Mouse (Mus musculus): ENCODE results near the gene Ylpm1. TPM values are rescaled to one million over a fixed set of nuclear protein-coding genes. Genes with fewer than 3 reads are reported as not detected.

Gene Ylpm1
- polyA plus RNA-seq, 1 experiment, result 26.9 TPM

DNA sequence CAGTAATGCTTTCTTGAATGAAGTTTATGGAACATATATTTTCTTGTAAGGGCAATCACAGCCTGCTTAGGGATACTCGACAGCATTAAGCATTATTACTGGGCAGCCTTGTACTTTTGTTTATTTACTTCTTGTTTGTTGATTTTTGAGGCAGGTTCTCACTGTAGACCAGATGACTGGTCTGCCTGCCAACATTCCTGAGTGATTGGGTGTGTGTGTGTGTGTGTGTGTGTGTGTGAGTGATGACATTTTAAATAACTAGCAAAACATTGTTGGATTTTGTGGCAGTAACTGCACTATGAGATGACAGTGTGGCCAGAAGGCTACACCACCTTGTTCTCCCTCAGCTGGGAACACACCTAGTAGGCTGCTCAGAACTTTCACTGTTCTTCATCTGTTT, 13.7 kb downstream of the Ylpm1 start:
- no peak for DNase-seq (ENCODE audit: low spot score)

DNA sequence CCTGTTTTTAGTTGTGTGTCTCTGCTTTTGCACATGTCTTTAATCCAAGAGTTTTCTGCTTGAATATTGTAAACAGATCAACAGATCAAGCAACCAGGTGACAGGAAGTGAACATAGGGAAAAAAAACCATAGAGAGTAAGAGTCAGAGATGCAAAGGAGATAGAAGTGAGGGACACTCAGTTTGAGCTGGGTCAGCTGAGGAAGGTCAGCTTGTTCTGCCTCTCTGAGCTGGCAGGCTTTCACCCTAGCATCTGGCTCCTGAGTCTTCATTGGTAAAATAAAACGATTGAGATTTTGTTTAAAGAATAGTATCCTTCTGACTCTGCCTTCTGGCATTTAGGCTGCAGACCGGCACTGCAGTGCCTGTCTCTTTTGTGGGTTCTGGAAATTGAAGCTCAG, 14.4 kb downstream of the Ylpm1 start:
- no peak for DNase-seq (ENCODE audit: low spot score)

DNA sequence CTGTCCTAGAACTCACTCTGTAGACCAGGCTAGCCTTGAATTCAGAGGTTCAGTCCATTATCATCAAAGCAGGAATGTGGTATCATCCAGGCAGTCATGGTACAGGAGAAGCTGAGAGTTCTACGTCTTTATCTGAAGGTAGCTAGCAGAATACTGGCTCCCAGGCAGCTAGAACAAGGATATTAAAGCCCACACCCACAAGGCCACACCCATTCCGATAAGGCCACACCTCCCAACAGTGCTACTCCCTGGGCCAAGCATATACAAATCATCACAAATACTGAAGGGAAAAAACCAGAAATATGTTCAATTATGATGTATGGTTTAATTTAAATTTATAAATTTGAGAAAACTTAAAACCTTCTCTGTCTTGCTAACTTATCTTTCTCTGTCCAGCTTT, 16.1 kb downstream of the Ylpm1 start:
- no peak for DNase-seq (ENCODE audit: low spot score)

DNA sequence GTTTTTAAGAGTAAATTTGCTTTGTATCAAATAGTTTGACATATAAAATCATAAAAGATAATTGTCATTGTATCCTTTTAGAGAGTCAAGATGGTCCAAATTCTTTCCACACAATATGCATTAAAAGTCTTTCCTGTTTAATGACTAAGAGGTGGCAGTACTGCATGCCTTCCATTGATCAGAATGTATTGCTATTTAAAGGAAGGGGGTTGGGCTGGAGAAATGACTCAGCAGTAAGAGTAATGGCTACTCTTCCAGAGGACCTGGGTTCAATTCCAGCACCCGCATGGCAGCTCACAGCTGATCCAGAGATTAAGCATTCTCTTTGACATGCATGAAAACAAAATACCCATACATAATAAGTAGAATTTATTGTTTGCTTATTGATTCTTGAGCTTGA, 25.9 kb downstream of the Ylpm1 start:
- no peak for DNase-seq (ENCODE audit: low spot score)

DNA sequence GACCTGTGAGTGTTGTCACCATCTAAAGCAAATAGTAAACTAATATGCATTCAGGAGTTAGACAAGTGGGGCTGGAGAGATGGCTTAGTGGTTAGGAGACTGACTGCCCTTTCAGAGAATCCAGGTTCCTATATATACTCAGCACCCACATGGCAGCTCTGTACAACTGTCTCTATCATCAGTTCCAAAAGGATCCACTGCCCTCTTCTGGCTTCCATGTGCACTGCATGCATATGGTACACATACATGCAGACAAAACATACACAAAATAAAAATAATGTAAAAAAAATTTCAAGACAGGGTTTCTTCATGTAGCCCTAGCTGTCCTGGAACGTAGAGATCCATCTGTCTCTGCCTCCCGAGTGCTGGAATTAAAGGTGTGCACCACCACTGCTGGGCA, 36.6 kb downstream of the Ylpm1 start:
- no peak for DNase-seq (ENCODE audit: low spot score)

DNA sequence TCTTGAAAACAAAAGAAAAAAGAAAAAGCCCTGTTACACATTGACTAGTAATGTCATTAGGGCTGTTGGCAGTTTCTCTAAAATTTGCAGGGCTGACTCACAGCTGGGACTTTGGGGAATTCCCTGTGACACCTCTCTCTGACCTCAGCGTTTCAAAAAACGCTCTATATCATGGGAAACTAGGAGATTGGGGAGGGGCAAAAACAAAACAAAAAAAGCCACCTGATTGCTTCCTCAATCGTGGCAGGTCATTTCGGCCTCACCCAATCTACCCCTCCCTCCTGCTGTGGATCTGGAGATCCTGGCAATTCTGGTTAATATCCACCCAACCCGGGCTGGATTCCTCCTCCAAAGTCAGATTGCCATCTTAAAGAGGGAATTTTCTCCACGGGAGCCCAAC, 55.1 kb downstream of the Ylpm1 start:
- no peak for DNase-seq (ENCODE audit: low spot score)

DNA sequence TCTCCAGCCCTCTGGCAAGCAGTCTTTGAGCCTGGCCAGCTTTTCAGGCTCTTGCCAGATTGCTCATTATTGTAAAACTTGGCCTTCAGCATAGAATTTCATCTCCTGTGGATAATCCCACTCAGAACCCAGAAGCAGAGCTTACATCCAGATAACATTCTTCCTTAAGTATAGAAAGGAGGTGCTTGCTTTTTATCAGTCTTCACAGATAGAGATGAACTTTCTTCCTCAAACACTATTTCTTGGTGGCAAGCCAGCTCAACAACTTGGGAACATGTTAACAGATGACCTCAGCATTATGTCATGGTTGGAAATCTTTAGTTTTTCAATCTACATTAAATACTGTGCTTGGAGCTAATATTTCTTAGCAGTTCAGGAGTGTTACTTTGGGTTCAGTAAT, 74.9 kb downstream of the Ylpm1 start:
- DNase-seq (ENCODE audit: low spot score), result no peak

DNA sequence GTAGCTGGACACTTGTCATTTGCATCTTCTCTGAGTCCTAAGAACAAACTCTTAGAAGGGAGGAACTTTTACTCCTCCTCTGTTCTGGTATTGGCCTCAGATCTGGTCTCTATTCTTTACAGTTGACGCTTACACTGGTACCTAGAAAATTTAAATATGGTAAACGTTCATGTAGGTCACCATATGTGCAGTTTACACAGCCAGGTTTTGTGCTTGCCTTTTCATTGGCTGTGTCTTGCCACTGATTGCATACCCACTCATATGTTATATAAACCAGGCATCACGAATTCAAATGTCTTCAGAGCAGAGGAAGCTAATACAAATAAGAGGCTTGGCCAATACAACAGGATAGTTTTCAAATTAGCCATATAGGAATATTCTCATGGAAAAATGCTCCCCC, 81.0 kb downstream of the Ylpm1 start:
- DNase-seq (ENCODE audit: low spot score), result no peak

DNA sequence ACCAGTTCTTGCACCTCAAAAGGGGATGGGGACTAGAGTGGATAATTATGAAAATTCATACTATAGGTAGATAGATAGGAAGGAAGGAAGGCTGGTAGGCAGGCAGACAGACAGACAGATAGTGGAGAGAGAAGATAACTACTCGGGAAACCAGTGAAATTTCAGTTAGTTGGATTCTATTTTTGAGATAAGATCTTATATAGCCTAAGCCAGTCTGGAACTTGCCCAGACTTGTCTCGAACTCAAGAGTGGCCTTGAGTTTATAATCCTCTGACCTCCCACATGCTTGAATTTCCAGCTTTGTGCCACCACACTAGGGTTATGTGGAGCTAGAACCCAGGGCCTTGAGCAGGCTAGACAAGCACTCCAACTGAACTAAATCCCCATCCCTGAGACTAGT, 88.1 kb downstream of the Ylpm1 start:
- DNase-seq (ENCODE audit: low spot score), result no peak

DNA sequence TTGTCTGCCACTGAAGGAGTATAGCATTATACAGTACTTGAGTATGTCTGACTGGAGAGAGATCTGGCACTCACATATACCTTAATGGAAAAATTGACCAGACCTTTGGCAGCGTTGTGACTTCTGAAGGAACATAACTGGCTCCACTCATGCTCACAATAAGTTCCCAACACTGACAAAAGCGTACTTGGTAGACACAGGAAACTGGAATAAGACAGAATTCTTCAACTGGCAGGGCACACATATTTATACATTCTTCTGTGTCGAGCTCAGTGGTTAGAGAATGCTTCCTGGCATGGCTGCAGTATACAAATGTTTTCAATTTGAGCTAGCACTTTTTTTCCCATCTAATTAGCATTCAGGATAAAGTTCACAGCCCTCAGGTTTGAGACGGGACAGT, 88.8 kb downstream of the Ylpm1 start:
- DNase-seq (ENCODE audit: low spot score), result no peak

DNA sequence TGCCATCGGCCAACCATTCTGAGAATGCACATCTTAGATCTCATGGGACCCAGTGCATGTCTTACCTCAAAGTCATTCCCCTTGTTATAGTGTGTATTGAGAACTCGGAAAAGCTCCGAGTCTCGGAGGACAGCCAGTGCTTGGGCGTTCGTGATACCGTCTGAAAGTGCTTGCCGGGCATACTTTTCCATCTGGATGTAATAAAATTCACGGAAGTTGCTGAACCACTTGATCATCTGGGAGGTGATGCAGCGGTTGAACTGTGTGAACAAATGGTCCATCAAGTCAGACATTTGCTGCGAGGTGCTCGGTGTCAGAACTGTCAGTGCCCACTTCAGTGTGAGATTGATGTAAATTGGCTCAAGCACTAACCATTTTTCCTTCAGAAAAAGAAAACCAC, 91.7 kb downstream of the Ylpm1 start:
- DNase-seq (ENCODE audit: low spot score), result no peak

DNA sequence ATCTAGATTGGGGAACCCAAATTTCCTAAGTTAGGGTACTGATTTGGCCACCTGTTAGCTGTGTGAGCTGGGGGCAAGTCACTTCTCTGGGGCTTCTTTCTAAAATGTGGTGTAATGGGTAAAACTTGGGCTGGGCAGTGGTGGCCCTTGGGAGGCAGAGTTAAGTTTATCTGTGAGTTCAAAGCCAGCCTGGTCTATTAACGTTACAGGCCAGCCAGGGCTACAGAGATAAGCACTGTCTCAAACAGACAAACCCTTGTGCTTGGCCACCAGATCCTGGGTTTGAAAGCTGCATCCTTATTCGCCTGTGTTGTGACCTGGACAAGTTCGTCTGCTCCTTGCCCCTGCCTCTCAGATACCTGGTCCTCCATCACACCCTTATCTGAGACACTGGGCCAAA, 95.1 kb downstream of the Ylpm1 start:
- no peak for DNase-seq (ENCODE audit: low spot score)

DNA sequence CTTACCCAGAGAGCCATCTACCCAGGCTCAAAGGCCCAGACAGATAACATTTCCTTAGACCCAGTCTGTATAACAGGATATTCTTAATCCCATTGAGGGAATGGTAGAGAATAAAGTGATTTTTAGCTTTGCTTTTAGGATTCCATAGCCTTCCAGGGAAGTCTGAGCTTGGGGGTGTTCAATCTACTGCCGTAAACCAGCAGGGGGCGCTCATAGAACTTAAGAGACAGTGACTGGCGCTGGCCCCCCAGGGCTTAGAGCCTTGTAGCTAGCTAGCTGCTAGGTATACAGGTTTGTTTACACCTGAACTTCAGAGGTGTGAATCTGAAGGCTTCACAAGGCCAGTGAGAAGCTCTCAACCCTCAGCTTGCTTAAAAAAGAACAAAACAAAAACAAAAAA, 96.1 kb downstream of the Ylpm1 start:
- DNase-seq (ENCODE audit: low spot score), result no peak

DNA sequence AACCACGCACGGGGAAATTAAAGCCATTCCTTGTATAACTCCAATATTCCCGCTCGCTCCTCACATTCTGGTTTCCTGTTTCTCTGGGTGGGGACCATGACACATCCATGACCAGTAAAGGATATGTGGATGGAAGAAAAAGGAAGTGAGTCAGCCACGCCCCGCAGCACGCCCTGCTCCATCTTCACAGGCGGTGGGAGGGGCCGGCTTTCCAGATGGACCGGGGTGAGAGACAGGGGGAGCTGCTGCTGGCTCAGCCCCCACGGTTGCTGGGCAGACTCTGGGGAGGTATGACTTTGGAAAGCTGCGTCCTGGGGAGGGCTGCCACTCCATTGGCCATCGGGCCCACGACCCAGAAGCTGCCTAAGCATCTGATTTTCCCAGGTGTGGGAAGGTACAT, 97.9 kb downstream of the Ylpm1 start:
- no peak for DNase-seq (ENCODE audit: low spot score)

DNA sequence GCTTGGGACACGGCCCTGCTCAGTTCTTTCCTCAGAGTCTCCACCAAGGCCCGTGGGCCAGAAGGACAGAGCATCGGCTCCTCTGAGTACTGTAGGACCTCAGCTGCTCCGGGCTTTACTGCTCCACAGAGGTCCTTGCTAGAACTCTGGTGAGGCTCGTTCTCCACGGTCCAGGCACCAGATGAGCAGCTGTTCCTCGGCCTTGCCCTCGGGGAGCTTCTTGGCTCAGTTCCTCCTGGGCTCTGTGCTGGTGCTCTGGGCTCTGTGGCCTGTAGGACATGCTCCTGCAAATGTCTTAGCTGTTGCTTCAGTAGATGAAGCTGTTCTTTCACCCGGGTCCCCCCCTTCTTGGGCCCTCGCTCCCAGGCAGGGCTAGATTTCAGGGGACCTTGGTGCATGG, 98.6 kb downstream of the Ylpm1 start:
- DNase-seq (ENCODE audit: low spot score), result no peak

DNA sequence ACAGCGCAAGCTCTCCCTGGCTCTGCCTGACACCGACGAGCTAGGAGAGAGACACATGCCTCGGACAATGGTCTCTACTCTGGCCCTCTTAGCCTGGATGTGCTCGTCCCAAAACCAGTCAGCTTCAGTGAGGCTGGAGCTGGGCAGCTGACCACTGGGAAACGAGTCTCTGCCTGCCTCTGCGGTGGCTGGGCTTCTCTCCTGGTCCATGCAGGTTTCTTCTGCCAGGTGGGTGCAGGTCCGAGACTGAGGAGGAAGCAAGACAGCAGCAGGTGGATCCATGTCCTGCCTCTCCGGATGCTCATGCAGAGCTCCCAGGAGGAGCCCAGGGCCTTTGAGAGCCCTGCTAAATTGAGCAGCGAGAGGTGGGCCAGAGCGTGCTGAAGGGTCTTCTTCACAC, 99.0 kb downstream of the Ylpm1 start:
- no peak for DNase-seq (ENCODE audit: low spot score)

DNA sequence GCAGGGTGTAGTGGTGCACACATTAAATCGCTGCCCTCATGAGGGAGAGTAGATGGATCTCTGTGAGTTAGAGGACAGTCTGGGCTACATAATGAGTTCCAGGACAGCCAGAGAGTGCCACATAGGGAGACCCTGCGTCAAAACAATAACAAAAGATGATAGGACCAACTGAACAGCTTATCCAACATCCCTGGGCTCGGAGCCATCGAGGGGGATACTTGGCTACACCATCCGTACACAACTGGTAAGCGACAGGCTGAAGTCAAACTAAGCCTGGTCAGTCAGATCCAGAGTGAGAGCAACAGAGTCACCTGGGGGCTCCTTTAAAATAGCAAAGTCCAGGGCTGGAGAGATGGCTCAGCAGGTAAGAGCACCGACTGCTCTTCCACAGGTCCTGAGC, 99.7 kb downstream of the Ylpm1 start:
- DNase-seq (ENCODE audit: low spot score), result no peak

DNA sequence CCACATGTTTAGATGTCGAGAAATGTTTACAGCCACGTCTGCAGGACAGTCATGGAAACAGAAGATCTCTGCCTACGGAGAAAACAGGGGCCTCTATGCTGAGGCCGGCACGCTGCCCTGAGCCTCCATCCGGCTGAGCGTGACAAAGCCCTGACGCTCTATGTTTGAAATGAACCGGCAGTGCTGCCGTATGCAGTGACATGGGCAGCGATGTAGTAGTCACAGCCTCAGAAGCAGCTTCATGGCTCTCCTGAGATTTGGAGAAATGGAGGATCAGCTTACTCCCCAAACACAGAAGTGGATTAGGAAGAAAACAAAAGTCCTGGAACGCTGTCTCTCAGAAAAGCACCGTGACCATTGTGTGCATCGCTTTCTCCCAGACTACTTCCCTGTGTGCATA, 104.9 kb downstream of the Ylpm1 start:
- DNase-seq (ENCODE audit: low spot score), result no peak

DNA sequence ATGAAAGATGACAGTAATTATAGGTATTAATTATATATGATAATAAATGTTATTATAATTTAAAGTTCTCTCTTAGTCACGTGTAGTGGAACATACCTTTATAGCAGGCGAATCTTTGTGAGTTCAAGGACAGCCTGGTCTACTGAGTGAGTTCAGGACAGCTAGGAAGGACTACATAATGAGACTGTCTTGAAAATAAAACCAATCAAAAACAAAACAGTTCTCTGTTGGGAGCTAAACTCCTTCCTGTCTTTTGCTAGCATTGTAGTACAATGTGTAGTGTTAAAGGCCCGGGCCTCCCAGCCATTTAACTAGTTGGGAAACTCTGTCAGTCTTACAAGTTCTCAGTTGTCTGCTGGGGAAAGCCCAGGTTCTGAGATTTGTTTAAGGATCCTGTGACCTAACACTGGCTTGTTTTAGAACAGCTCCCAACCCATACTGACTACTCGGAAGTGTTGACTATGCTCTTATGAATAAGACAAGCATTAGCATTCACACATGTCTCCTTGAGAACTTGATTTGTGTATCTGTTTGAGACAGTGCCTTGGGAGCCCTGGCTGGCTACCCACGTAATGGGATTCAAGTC, 105.5 kb downstream of the Ylpm1 start:
- no peak for DNase-seq (ENCODE audit: low spot score)

DNA sequence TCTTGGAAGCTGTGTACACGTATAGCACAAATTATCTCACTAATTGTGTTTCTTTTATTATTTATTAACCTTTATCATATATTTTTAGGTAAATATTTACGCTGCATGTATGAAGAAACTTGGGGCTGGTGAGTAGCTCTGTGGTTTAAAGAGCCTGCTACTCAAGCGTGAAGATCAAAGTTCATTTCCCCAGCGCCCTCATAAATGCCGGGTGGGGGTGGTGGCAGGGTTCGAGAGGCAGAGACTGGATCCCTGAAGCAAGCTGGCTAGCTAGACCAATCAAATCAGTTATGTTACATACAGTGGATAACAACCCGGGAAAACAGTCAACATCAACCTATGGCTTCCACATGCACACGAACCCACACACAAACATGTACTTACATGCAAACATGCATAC, 107.0 kb downstream of the Ylpm1 start:
- no peak for DNase-seq (ENCODE audit: low spot score)

DNA sequence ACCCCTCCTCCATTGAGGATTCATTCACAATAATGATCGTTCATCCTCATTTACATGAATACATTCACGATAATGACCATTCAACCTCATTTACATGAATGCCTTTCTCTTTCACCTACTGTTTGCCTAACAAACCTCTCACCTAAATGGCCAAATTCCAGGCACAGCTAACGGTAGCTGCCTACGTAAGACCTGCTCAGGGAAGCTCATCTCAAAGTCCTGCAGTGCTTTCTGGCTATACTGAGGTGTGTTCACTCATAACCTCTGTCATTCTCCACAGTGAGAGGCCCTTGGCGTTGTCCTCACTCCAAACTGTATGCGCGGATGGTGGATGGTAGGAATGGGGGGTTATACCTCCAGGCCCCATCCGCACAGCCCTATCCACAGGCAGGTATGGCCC, 108.7 kb downstream of the Ylpm1 start:
- no peak for DNase-seq (ENCODE audit: low spot score)

DNA sequence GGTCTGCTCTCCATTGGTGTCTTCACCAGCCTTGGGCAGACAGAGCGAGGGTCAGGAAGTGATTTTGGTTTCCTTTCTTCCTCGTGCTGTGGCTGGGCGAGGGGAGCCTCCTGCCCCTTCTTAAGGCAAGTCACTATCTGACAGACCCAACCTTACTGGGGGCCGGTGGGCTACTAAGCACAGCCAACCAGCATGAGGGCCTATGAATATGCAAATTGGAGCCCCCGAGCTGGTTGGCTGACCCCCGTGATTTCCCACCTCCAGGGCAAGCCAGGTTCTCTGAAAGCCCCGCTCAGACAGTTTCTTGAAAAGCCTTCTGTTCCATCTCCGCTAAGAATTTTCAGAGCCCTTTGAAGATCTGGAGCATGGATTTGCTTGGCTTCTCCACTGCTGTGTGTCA, 110.2 kb downstream of the Ylpm1 start:
- no peak for DNase-seq (ENCODE audit: low spot score)

DNA sequence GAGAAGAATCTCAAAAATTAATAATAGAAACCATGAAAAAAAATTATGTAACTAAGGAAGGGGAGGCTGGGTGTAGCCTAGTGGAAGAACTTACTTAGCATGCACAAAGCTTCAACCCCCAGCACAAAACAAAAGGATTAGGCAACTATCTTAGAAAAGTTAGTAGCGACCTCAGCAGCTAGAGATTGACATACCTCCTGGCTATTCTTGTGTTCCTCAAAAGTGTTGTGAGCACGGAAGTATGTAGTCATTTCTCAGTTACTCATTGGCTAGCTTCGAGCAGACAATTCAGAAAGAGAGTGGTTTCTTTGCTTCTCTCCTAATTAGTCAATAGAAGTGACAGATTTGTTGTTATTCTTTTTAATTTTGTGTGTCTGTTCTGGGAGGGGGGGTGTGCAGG, 112.5 kb downstream of the Ylpm1 start:
- DNase-seq (ENCODE audit: low spot score), result no peak

DNA sequence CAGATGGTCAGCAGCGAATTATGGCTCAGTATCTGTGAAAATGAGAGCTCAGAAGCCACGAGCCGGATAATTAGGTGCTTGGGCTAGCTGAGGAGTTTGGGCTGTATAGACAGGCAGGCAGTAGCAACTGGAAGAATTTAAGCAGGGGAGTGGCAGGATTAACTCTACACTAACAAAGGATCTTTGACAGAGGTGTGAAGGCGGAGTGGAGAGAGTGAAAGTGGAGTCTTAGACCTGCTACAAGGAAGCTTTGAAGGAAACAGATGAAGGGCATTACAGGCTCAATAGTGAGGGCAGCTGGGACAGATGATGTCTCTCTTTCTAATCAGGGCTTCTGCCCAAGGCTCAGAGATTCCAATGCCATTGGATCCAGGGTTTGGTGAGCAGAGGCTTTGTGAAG, 113.3 kb downstream of the Ylpm1 start:
- no peak for DNase-seq (ENCODE audit: low spot score)

All from urinary bladder, adult 2 months (tissue).